Mouse (Mus musculus) C2C12 (cell line): ENCODE data around the gene Ppp2r5a.

Experiments used
- CTCF ChIP-seq: IDR thresholded peaks from one replicate; pipeline ENCODE4 v1.5.1; 2011; ENCODE audit not compliant: control insufficient read depth, insufficient read depth, insufficient read length
- MAX ChIP-seq: IDR thresholded peaks from one replicate; pipeline ENCODE4 v1.6.1; 2011; ENCODE audit warnings: mild to moderate bottlenecking, control low read depth
- MYOD1 ChIP-seq: IDR thresholded peaks from one replicate; pipeline ENCODE4 v1.6.1; 2011; ENCODE audit warnings: low read depth; ENCODE audit not compliant: control insufficient read depth, insufficient read length
- MYOG ChIP-seq: IDR thresholded peaks from one replicate; pipeline ENCODE4 v1.6.1; 2011; ENCODE audit not compliant: control insufficient read depth, insufficient read length; ENCODE audit errors: extremely low read depth
- USF1 ChIP-seq: IDR thresholded peaks from one replicate; pipeline ENCODE4 v1.6.1; 2011; ENCODE audit warnings: low read depth, mild to moderate bottlenecking, control low read depth, moderate library complexity

DNA sequence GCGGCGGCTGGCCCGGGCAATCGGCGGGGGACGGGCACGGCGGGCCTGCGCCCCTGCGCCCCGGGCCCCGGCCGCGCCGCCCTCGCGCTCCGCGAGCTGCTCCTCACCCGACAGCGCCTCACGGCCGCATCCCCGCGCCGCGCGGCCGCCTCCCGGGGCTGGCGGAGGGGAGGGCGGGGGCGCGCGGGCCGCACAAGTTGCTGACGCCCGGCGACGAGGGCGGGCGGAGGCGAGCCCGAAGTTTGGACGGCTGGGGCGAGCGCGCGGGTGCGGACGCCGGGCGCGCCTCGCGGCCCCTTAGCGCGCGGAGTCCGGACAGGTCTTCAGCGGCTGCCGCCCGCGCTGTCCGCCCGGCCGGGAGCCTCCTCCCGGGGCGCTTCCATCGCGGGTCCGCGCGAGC, 6.6 kb downstream of the Ppp2r5a start:
- TF ChIP-seq CTCF (no peak), USF1 (no peak), MYOD1 (no peak), MAX (no peak), MYOG (no peak)
